Mouse (Mus musculus) kidney, adult 2 months (tissue): Measurements from ENCODE around the gene Tnxb.

Experiments
- CTCF ChIP-seq: fragments of 200-500 bp; conservative IDR thresholded peaks from 2 replicates; pipeline ENCODE4 v1.5.1; 2011; ENCODE audit warnings: low read depth, mild to moderate bottlenecking, control low read depth, low read length, moderate library complexity, mixed read lengths; ENCODE audit not compliant: insufficient read depth, insufficient read length
- POLR2A ChIP-seq: fragments of 200-500 bp; IDR thresholded peaks from one replicate; pipeline ENCODE4 v1.6.1; 2011; ENCODE audit warnings: low read depth, low read length, control low read depth

- TF ChIP-seq CTCF (no peak), POLR2A (no peak)
Measured at GRCm38 (mm10) chr17:34684253-34684893, 14.0 kb downstream of the Tnxb start.
